Mouse (Mus musculus): ENCODE results near the gene Clstn2. TPM values are rescaled to one million over a fixed set of nuclear protein-coding genes. Genes with fewer than 3 reads are reported as not detected.

Clstn2 gene
- total RNA-seq, 1 experiment from 2014 or later, result not detected

DNA sequence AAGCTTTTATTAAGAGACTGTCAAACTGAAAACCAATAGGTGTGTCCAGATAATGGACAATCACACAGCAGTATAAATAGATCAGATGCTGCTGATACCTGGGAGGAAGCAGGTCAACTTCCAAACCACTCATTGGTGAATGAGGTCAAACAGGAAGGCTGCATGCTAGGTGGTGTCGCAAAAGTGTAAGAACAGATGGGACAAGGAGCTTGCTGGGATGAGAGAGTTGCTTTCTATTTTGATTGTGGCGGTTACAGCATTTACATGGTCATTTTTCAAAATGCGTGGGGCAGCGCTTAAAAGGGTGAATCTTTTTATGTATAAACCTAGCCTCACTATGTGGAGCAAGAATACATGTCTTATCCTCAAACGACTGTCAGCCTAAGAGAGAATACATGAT is 225.9 kb downstream of the Clstn2 start:
- ATAC-seq (replicated peaks; ENCODE audit: insufficient number of reproducible peaks, low FRiP score, low TSS enrichment, poor library complexity, severe bottlenecking), result no peak

GRCm38 (mm10) chr9:97793661-97794060 is 239.3 kb downstream of the Clstn2 start:
- no peak for ATAC-seq (replicated peaks; ENCODE audit: insufficient number of reproducible peaks, low FRiP score, low TSS enrichment, poor library complexity, severe bottlenecking)

GRCm38 (mm10) chr9:97788151-97788670 is 244.8 kb downstream of the Clstn2 start:
- ATAC-seq (replicated peaks; ENCODE audit: insufficient number of reproducible peaks, low FRiP score, low TSS enrichment, poor library complexity, severe bottlenecking), result no peak

GRCm38 (mm10) chr9:97780032-97780616 is 252.9 kb downstream of the Clstn2 start:
- ATAC-seq (replicated peaks; ENCODE audit: insufficient number of reproducible peaks, low FRiP score, low TSS enrichment, poor library complexity, severe bottlenecking), result no peak

GRCm38 (mm10) chr9:97775770-97776169 is 257.2 kb downstream of the Clstn2 start:
- no peak for ATAC-seq (replicated peaks; ENCODE audit: insufficient number of reproducible peaks, low FRiP score, low TSS enrichment, poor library complexity, severe bottlenecking)

- ATAC-seq (replicated peaks; ENCODE audit: insufficient number of reproducible peaks, low FRiP score, low TSS enrichment, poor library complexity, severe bottlenecking), result no peak
These were observed 258.0 kb downstream of the Clstn2 start for GRCm38 (mm10) chr9:97774991-97775390.

DNA sequence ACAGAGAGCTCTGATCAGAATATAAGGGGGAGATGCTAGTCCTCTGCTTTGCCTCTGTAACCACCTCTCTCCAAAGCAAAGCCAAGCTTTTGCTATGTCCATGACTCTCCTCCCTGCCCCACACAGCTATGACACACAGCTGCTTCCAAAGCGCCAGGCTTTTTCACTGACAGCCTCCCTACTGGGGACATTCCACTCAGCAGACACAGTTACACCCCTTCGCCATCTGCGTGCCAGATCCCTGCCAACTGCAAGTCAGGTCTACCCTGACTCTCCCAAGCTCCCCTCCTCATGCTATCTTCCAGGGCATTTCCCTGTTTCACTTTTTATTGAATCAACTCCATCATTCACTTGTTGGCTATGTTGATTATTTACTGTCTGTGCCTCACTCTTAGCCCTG is 259.1 kb downstream of the Clstn2 start:
- ATAC-seq (replicated peaks; ENCODE audit: insufficient number of reproducible peaks, low FRiP score, low TSS enrichment, poor library complexity, severe bottlenecking), result no peak

- no peak for ATAC-seq (replicated peaks; ENCODE audit: insufficient number of reproducible peaks, low FRiP score, low TSS enrichment, poor library complexity, severe bottlenecking)
These were observed 260.6 kb downstream of the Clstn2 start for GRCm38 (mm10) chr9:97772431-97772830.

- ATAC-seq (replicated peaks; ENCODE audit: insufficient number of reproducible peaks, low FRiP score, low TSS enrichment, poor library complexity, severe bottlenecking), result no peak
These were observed 263.6 kb downstream of the Clstn2 start for GRCm38 (mm10) chr9:97769331-97769730.

DNA sequence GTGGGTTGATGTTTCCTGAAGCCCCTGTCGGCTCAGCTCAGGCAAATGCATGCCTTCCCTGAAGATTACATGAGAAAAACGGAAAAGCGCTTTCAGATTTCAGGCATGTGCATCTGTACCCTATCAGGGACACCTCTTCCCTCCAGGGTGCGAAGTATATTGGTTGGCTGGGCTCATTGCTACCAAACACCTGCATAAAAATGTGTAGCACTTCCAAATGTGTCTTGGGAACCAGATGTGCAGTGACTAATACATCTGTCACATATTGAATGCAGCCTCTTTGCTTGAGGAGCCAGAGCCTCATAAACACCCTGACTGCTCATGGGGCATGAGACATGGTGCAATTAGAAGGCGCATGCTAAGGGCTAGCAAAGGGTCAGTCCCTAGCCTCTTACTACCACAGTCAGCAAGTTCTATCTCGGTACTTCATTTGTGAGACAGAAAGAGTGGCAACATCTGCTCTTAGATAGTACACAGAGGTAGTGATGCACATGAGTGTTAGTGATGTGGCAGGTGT is 267.7 kb downstream of the Clstn2 start:
- no peak for ATAC-seq (replicated peaks; ENCODE audit: insufficient number of reproducible peaks, low FRiP score, low TSS enrichment, poor library complexity, severe bottlenecking)

GRCm38 (mm10) chr9:97763048-97763447 is 269.9 kb downstream of the Clstn2 start:
- no peak for ATAC-seq (replicated peaks; ENCODE audit: insufficient number of reproducible peaks, low FRiP score, low TSS enrichment, poor library complexity, severe bottlenecking)

GRCm38 (mm10) chr9:97755599-97756270 is 277.2 kb downstream of the Clstn2 start:
- ATAC-seq (replicated peaks; ENCODE audit: insufficient number of reproducible peaks, low FRiP score, low TSS enrichment, poor library complexity, severe bottlenecking), result no peak

DNA sequence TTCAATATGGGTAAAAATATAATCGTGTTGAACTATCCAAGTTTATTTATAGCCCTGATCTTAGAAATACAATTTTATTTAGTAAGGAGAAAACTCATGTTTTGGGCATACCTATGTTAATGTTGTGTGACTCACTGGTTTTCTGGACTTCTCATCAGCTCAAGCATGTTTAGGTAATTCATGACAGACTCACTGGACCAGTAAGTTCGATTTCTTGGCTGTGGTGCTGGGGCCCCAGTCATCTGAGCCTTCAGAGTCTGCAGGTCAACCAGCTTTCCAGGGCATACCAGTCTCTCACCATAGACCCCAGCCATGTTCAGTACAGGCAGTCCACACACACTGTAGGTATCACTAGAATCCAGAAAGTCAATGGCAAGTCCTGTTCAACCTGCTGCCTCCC is 279.3 kb downstream of the Clstn2 start:
- no peak for ATAC-seq (replicated peaks; ENCODE audit: insufficient number of reproducible peaks, low FRiP score, low TSS enrichment, poor library complexity, severe bottlenecking)

- ATAC-seq (replicated peaks; ENCODE audit: insufficient number of reproducible peaks, low FRiP score, low TSS enrichment, poor library complexity, severe bottlenecking), result no peak
These were observed 286.4 kb downstream of the Clstn2 start for GRCm38 (mm10) chr9:97746574-97746973.

- ATAC-seq (replicated peaks; ENCODE audit: insufficient number of reproducible peaks, low FRiP score, low TSS enrichment, poor library complexity, severe bottlenecking), result no peak
These were observed 305.1 kb downstream of the Clstn2 start for GRCm38 (mm10) chr9:97727715-97728486.

DNA sequence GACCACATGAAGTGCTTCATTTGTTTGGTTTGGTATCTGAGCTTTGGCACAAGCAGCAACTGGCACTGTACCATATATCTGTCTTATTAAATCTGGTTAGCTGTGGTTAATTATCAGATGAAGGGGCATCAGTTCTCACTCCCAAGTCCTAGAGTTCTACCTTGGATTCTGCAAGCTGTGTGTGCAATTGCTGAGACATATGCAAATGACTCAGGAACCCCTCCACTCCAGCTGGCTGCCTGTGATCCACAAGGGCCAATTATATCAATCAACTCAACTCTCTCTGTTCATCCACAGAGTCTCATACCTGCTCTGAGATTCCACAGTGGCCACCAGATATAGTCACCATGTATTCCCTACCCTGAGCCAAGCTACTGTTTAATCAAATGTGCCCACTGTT is 315.3 kb downstream of the Clstn2 start:
- no peak for ATAC-seq (replicated peaks; ENCODE audit: insufficient number of reproducible peaks, low FRiP score, low TSS enrichment, poor library complexity, severe bottlenecking)

GRCm38 (mm10) chr9:97717005-97717404 is 316.0 kb downstream of the Clstn2 start:
- ATAC-seq (replicated peaks; ENCODE audit: insufficient number of reproducible peaks, low FRiP score, low TSS enrichment, poor library complexity, severe bottlenecking), result no peak

- no peak for ATAC-seq (replicated peaks; ENCODE audit: insufficient number of reproducible peaks, low FRiP score, low TSS enrichment, poor library complexity, severe bottlenecking)
These were observed 320.1 kb downstream of the Clstn2 start for GRCm38 (mm10) chr9:97712888-97713287.

DNA sequence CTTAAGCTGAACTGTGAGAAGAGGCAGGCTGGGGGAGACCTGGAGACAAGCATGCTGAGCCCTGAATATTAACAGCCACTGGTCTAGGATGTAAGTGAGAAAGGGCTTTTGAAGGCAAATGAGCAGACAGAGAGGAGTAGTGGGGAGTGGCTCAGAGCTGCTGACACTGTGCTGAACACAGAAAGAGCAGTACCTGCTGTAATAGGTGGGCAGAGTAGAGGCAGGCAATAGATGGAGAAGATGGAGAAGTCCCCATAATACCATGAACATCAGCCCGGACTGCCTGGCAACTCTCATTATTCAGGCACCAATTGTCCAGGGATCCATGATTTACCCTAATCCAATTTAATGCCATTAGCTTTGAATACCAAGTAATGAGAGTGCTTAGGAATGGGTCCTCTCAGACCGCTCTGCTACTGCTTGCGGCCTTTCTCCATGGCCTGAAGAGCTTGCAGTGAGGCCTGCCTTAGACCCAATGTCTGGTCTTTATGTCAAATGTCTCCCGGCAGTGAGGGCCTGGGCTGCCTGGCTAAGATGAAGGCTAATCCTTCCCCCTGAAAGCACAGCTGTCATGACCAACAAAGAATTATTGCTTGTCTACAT is 329.0 kb downstream of the Clstn2 start:
- ATAC-seq (replicated peaks; ENCODE audit: insufficient number of reproducible peaks, low FRiP score, low TSS enrichment, poor library complexity, severe bottlenecking), result no peak
